Mouse (Mus musculus) heart, adult 18-20 months (tissue): Measurements from ENCODE around the gene Slc43a3. TPM values are rescaled to one million over a fixed set of nuclear protein-coding genes. Genes with fewer than 3 reads are reported as not detected.
"Not testable (repeated sequence)": the region's sequence is repeated elsewhere in the genome, so short reads cannot be mapped to it uniquely, and the experiment has no call there.

Source experiments
- DNase-seq, 2 experiments: peaks; one replicate each; pipeline ENCODE4 v3.0.0; 2021 to 2022; ENCODE audit warnings: mixed read lengths in 1 of 2
- long read RNA-seq, 2 experiments: library from polyadenylated mRNA; stranded (forward); transcript quantifications; one replicate each; pipeline ENCODE4 v2.0.0; 2021
- total RNA-seq, 2 experiments: library from RNA; stranded (reverse); gene quantifications; 2 replicates each; pipeline ENCODE4 v1.2.3; 2021

Slc43a3 gene
- total RNA-seq, result 10 to 100 TPM; 65.4 to 72.8 TPM
- long read RNA-seq, experiment 1, transcript Slc43a3-201 (13 exons, 2,583 nt), result major isoform, 36 of 65 reads
- long read RNA-seq, experiment 1, partial matches to known transcripts, result 4 of 65 reads
- long read RNA-seq, experiment 1, other reads (novel, unspliced or antisense), result 25 of 65 reads
- long read RNA-seq, experiment 2, transcript Slc43a3-201 (13 exons, 2,583 nt), result major isoform, 21 of 29 reads
- long read RNA-seq, experiment 2, partial matches to known transcripts, result 4 of 29 reads
- long read RNA-seq, experiment 2, other reads (novel, unspliced or antisense), result 4 of 29 reads

DNA sequence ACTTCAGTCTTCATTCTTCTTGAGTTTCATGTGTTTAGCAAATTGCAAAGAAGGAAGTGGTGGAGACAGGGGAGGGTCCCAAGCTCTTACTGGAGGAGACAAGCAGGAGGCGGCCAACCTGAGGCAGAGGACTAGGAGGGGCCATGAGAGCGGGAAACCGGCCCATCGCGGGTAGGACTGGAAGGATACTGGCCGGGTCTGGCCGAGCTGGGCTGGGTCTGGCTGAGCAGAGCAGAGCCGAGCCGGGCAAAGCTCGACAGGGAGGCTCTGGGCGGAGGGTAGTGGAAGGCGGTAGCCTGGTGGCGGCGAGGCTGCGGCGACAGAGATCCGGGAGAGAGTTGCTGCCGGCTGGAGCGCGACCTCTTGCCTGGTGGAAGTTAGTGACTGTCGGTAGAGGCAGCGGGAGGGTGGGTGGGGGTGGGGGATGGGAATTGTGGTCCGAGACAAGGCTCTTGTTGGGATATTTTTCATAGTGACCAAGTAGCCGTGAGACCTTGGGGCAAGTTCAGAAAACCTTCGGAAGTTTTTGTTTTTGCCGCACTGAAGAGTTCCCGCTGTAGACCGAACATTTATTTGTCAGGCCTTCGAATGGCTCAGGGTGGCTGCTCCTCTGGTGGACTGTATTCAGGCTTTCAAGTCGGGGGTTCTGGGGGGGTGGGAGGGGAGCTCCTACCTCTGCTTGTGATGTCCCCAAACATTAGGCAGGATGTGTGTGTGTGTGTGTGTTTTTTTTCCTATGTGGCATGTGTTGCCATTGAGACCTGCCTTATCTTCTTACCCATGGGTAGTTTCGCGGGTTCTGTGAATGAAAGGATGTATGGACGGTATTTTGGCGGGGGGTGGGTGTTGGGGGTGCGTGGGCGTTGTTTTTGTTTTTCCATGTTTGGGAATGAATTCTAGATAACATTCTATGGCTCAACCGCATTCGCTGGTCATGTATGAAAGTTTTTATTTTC lies at the start of gene Slc43a3:
TSS of gene Slc43a3 (plus strand) at position 106 of the 956 bp plus-strand sequence.
- DNase-seq, result peak; percentile 91 to 96

DNA sequence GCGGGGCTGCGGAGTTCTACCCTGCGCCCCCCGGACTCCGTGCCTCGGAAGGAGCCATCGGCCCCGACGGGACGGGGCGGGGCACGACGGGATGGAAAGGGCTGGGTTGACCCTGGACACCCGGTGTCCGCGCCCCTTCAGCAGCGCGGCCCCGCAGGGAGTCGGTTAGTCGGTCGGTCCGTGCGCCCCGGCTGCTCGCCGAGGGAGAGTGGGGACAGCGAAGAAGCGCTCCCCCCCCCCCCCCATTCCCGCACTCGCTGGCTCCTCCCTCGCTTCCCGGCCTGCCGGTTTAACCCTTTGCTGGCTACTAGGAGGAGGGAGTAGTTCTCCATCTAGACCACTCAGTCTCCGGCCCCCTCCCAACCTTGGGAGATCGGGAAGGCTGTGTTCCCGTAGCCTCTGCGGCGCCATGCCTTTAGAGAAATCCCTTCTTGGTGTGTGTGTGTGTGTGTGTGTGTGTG lies 49.5 kb upstream of the Slc43a3 start:
- peak; percentile 61 to 75 for DNase-seq

- DNase-seq, result peak; percentile 49 to 69
Measured at GRCm38 (mm10) chr2:84887411-84888271, 48.7 kb upstream of the Slc43a3 start.

DNA sequence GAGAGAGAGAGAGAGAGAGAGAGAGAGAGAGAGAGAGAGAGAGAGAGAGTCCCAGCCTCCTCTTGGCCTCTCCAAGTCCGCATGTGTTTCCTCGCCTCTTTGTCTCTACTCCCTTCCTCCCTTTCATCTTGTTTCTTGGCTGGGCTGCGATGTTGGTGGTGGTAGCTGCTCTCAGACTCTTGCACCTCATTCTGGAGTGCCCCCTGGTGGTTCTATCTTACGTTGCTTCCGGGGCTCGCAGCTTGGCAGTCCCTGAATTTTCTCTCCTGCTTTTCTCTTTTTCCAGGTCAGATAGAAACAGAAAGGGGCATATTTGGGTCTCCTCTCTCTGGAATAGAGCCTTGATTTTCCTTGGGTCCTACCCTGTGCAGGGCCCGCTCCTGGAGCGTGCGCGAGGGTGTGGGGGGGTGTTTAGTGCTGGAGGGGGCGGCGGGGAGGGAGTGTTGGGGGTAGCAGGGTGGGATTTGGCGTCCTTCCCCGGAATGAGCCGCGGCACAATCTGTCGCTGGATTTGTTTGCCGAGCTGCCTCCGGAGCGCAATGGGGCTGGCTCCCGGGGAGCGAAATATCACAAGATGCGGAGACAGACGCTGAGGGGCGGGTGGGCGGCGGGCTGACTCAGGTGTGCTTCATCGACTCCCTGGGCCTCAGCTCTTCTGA lies 47.6 kb upstream of the Slc43a3 start:
- peak; percentile 89 to 91 for DNase-seq

DNA sequence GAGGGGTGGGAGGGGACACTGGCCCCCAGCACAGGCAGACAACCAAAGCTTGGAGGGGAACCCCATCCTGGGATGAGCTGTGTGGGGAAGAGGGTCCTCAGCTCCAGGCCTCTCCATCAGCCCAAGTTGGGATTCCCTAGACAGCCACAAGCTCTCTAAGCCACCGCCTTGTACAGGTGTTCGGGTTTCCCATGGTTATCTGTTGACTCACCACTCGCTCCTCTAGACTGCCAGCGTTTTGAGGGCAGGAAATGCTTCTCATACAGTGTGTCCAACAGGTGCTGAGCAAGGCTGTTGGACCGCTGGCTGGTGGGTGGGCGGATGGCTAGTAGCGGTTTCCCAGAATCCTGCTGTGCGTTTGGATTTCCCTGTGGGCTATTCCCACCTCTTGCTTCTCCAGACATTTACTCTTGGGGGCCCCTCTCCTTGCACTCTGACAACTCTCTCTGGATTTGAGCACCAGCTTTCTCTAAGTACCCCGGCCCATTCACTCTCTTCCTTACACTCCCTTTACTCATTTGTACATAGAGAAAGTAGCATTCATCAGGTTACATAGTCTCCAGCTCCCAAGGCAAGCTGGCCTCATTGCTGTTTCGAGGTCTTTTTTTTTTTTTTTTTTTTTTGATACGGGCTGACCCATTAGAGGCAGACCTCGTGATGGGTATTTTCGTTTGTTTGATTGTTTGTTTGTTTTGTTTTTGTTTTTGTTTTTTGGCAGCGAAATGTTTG lies 46.9 kb upstream of the Slc43a3 start:
- peak in 1 of 2 experiments; percentile 64 for DNase-seq

- DNase-seq, result peak; percentile 89 to 93
Measured at GRCm38 (mm10) chr2:84890045-84890340, 46.4 kb upstream of the Slc43a3 start.

DNA sequence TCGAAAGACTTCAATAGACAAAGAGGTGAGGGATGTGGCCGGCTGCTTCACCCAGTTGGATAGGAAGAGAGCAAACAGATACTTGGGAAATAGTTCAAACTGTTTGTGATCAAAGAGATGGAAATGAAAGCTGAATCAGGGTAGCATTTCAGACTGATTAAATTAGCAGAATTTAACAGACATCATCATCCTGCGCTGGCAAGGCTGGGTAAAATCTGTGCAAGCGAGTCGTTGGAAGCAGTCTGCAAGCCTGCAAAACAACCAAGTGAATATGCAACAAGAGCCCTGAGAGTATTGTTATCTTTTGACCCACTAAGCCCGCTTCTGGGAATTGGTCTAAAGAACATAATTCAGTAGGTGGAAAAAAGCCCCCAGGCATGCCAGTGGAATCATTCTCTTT lies 43.0 kb upstream of the Slc43a3 start:
- no peak for DNase-seq

DNA sequence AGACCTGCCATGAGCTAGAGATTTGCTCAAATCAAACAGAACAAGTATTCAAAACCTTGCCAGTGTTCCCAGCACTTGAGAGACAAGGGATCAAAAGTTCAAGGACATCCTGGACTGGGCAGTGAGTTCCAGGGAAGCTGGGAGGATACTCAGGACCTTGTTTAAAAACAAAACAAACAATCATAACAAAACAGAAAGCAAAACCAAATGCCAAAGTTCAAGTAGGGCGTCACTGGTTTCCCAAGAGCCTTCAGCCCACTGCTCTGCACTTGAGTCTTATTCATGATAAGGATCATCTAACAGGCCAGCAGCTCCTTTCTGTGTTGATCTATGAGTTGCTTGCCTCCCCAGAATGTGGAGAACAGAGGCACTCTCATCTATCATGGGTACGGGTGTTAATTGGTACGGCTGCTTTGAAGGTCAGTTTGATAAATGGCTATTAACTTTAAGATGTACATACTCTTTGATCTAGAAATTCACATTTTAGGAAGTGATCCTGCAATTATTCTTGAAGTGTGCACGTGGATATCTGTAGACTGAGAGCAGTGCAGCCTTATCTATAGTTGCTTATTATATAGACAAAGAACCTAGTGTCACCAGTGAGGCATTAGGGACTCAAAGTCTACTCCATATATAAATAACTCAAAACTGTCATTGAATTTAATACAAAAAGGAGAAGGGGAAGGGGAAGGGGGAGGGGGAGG lies 40.7 kb upstream of the Slc43a3 start:
- DNase-seq, result peak in 1 of 2 experiments; percentile 67

DNA sequence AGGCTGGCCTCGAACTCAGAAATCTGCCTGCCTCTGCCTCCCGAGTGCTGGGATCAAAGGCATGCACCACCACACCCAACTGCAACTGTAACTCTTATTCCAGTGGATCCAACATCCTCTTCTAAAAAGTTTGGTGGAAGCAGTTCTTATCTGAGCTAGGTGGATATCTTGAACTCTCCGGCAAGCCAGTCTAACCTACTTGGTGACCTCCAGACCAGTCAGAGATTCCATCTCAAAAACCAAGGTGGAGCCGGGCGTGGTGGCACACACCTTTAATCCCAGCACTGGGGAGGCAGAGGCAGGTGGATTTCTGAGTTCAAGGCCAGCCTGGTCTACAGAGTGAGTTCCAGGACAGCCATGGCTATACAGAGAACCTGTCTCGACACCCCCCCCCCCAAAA lies 39.7 kb upstream of the Slc43a3 start:
- DNase-seq, result not testable (repeated sequence)

GRCm38 (mm10) chr2:84912722-84913121 lies 23.7 kb upstream of the Slc43a3 start:
- DNase-seq, result no peak

- no peak for DNase-seq
Measured at GRCm38 (mm10) chr2:84913881-84914280, 22.5 kb upstream of the Slc43a3 start.

DNA sequence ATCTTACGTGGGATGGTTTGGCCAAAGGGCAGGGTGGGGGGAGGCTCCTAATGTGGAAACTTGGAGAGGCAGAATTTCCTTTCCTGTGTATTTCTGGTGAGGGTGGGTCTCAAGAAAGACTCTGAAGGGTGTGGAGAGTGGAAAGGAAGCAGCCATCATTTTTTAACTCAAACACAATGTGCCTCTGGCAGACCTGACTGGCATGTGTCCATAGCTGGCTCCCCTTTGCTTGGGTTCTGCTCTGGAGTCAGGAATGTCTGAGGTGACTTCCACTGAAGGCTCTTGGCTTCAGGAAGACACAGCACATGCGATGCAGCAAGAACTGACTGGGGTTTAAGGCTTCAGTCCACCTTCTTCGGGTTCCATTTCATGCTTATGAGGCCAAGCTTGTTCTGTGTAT lies 21.0 kb upstream of the Slc43a3 start:
- peak; percentile 66 to 86 for DNase-seq

DNA sequence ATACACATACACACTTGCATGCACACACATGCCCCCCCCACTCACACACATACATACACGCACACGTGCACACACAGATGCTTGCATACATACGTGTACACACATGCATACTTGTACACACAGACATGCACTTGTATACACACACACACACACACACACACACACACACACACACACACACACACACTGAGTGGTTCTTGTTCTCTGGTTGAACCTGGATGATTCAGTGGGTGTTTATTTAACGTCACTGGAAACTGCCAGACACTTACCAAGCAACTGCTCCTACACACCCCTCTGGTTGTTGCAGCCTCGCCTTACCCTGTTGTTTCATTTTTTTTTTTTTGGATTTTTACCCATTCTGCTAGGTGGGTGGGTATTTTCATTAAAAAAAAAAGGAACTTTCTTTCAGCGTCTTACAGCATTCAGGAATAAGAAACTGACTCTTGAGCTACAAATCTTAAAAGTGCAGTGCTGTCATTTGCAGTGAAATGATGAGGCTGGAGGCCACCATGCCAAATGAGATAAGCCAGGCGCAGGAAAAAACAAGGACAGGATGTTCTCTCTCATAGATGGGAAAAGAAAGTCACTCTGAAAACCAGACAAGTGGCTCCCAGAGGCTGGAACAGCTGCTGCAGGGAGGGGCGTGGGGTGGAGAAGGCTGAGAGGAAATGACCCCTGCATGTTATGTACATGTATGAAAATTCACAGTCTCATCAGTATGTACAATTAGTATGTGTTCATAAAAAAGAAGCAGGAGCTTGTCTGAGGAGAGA lies 19.6 kb upstream of the Slc43a3 start:
- DNase-seq, result peak; percentile 87 to 94

DNA sequence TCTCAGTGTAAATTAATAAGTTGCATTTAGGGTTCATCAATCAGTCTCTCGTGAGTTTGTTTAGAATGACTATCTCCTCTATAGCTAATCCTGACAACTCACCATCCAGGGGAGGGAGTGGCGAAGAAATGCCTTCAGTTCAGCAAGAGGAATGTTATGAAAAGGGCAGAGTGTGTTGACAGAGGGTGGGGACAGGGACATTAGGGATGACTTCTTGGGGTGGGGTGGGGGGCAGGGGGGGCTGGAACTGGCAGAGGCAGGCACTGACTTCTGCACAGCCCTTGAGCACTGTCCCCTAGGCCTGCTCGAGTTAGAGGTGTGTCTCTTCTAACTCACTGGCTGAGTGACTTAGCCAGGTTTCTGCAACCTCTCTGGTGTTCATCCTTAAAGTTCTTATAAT lies 18.2 kb upstream of the Slc43a3 start:
- DNase-seq, result no peak

DNA sequence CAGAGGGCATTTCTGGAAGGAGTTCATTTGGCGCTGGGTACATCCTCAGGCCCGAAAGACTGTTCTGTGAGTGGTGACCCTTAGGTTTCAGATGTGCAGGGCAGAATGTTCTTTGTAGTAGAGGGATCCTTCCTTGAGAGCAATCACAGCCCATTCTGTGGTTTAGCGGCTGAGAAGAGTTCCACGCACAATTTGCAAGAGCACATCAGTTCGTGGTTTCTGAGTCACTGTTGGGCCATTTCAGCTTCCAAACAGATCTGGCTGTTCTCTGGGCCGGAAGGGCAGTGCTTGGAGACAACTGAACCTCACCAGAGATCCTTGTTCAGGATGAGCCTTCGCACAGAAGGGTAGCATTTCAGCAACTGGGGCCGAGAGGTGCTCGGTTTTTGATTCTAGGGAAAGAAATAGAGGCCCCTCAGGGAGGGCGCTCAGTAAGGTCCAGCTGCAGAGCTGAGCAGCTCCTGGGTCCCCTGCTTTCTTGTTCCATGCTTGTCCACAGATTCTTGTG lies 16.7 kb upstream of the Slc43a3 start:
- DNase-seq, result no peak

DNA sequence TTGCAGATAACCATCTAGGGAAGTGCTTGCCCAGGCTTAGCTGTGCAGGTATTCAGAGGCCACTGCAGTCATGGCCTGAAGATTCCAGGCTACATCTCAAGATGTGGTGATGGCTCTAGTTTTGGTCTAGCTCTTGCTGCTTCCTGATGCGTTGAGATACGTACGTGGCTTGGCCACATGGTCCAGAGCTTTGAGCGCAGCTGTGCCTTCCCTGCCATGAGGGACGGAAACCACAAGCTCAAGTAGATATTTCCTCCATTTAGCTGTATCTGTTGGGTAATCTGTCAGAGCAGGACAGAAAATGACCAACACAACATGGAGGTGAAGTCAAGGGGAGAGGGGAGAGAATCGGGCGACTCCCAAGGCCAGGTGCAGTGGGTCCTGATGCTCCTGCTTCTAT lies 6.2 kb upstream of the Slc43a3 start:
- DNase-seq, result no peak

DNA sequence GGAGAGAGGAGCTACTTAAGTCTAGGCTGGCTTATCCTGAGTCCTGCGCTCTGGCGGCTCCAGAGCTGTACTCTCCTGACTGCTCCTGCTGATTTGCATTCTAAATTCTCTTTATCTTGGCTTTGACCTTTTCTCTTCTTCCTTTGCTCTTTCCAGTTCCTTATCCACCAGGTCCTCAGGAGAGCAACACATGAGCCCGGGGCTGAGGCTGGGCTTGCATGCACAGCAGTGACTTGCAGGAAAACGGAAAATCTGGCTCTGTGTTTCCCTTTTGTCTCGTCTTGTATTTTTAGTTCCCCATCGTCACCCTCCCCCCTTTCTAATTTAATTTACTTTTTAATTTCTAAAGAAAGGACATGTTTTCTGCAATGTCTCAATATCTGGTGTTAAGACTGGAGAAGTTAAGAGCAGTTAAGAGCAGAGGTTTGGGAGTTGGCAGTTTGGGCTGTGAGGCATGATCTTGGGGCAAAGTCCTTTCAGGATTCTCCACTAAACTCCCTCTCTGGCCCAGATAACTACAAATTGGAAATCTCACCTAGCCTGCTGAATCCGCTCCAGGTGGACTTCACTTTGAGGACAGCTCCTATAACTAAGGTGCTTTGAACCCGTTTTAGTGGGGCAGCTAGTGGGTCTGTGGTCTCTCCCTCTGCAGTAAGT lies 2.3 kb upstream of the Slc43a3 start:
- no peak for DNase-seq

GRCm38 (mm10) chr2:84934649-84935007 lies 1.8 kb upstream of the Slc43a3 start:
- no peak for DNase-seq

DNA sequence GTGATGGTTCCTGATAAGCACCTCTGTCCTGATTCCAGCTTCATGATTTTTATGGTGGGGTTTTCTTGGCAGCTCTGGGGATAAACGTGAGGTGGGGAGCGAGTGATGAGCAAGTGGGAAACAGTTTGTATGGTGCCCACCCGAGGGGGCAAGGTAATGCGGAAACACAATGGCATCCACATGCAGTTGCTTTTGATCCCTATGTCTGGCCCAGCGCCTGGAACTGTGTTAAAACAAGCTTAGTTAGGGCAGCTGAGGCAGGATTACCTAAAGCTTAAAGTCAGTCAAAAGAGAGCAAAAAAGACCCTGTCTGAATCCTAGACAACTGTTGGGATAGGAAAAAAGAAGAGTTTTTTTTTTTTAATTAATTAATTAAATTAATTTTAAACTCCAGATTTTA lies 1.3 kb upstream of the Slc43a3 start:
- no peak for DNase-seq
